Mouse (Mus musculus): ENCODE results near the gene Erlin1. TPM values are rescaled to one million over a fixed set of nuclear protein-coding genes. Genes with fewer than 3 reads are reported as not detected.
A peak's percentile ranks its signal among the peaks of the same experiment; 100 is the strongest.

Gene Erlin1
- total RNA-seq, 2 experiments from 2014 or later = 59.4 to 84.8 TPM

DNA sequence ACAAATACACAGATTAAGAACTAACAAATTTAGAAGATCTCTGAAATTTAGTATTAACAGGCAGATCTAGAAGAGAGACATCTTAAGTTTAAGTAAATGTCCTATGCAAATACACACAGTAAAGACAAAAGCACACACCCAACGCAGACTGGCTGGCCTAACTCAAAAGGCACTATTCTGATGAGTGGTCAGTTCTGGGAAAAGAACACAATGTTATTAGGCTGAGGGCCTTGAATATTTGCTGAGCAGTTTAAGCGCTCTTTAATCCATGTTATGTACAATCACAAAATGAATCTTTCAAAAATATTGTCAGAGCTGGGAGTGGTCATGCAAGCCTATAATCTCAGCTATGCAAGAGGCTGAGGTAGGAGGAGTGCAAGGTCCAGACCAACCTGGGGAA, 4.9 kb downstream of the Erlin1 start:
- ATAC-seq (ENCODE audit: poor library complexity, severe bottlenecking) = no peak

DNA sequence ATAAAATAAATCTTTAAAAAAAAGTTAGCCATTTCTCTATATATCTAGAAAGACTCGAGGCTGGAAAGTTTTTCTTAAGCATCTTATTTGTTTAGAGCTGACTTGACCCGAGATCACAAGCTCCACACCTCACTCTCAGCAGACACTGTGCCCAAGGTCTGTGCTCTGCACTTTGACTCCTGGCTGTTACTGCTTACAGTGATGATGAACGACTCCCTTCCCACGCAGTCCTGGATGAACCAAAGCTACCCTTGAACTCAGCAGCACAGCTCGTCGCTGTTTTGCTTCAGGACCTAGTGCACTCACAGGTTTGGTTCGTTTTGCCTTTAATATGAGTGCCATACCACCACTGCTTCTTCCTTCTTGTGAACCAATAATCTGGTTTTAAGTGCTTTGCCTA, 5.8 kb downstream of the Erlin1 start:
- no peak for ATAC-seq (ENCODE audit: poor library complexity, severe bottlenecking)

DNA sequence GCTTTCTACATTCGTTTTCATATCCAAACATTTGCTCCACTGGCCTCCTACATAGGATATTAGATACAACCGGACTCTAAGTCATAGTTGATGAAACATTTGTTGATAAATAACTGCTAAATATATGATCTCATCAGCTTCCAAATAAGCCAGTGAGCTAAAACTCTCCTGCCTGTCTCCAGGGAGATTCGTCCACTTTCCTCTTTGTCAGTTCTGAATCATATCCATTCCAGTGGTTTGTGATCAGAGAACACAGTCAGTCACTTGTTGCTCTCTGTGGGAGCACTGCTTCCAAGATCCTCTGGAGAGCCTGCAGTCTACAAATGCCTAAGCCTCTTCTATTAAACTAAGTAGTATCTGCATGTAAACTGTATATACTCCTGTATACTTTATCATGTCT, 9.4 kb downstream of the Erlin1 start:
- no peak for ATAC-seq (ENCODE audit: poor library complexity, severe bottlenecking)

DNA sequence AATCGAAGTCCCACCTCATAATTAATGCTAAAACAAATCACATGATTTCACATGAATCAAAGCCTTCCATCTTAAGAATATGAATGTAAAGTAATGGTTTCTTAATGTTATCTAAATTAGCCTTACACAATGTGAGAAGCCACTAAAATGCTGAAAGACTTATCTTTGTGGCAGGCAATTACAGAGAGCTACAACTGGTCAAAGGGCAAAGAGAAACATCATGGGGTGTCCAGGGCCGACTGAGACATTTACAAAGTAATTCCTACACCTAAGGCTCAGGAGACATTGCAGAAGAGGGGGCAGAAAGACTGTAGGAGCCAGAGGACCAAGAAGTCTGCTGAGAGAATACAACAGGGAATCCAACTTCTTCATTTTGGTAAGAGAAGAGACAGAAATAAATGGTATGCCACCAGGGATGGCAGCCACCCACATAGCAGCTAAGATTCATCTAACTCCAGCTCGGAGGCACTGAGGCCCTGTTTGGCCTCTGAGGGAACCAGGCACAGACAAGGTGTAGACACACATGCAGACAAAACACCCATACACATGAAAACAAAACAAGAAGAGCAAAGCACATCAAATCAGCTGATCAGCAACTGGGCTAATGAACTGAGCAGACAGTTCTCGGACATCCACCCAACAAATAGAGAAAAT, 14.3 kb downstream of the Erlin1 start:
- no peak for ATAC-seq (ENCODE audit: poor library complexity, severe bottlenecking)

DNA sequence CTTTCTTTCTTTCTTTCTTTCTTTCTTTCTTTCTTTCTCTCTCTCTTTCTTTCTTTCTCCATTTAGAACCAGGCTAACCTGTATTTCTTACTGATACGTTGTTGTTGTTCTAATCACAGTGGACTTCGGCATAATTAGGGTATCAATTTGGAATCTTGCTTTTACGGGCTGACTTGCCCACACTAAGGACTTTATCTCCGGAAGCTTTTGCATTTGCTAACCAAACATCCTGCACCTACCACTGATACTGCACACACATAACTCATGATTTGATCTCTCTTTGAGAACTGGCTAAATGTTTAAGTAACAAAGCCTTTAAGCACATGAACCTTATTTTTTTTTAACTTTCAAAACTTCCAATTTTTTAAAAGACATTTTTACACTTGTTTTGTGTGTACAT, 19.2 kb downstream of the Erlin1 start:
- ATAC-seq (ENCODE audit: poor library complexity, severe bottlenecking) = no peak

DNA sequence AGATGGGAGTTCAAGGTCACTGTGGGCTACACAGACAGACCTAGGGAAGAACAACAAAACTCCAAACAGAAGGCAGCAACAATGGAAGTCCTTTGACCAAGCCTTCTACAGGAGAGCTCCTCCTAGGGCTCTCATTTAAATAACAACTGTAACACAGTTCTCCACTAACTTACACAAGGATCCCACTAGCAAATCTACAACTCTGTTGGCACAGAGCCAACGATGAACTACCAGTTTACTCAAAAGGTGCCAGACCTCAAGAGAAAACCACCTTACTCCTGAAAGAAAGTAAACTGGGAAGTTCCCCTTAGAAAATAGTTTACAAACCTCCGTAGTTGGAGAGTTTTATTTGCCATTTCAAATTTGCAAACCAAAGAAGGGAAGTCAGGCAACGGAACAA, 20.3 kb downstream of the Erlin1 start:
- no peak for ATAC-seq (ENCODE audit: poor library complexity, severe bottlenecking)

DNA sequence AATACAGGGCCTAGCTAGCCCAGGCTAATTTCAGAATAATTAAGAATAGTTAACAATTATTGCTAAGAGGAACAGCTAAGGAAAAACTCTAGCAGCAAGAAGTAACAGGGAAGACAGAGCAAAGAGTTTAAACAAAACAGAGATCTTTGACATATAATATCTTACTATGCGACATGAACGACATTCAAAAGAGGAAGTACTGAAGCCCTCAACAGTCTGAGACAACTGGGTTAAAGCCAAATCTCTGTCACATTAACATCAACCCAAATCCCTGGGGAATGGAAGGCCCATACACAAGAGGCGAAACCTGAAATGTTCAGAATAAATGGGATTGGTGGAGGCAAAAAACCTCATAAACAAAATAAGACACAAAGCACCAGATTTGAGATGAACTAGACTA, 23.7 kb downstream of the Erlin1 start:
- ATAC-seq (ENCODE audit: poor library complexity, severe bottlenecking) = no peak

DNA sequence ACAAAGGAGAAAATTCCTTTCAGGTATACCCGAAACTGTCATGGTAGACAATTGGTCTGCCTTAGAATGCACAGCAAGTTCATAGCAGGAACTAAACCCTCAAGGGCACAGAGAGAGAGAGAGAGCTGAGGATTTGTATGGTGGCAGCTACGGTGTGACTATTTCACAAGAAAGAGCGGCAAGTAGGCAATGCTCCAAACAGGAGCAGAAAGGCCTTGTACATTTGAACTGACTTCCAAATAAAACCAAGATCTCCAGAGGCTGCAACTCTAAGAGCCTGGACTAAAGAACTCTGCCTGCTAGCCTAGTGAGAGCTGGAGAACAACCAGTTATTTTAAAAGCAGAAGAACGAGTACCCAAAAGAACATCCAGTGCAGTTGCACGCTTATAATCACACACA, 27.5 kb downstream of the Erlin1 start:
- no peak for ATAC-seq (ENCODE audit: poor library complexity, severe bottlenecking)

DNA sequence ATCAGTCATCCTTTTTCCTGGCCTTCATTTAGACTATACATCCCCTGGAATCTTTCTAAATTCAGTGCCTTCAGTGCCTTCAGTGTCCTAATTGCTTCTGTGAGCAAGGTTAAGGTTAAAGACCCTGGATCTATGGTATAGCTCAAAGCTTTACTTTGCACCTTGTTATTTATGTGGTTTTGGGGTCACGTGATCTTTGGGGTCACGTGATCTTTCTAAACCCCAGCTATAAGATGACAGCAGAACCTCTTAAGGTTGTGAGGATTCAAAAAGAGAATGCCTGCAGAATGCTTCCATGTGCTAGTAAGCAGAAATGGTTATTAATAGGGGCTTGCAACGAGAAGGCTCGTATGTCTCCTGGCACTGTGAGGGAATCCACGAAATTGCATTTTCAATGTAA, 36.2 kb downstream of the Erlin1 start:
- no peak for ATAC-seq (ENCODE audit: poor library complexity, severe bottlenecking)

DNA sequence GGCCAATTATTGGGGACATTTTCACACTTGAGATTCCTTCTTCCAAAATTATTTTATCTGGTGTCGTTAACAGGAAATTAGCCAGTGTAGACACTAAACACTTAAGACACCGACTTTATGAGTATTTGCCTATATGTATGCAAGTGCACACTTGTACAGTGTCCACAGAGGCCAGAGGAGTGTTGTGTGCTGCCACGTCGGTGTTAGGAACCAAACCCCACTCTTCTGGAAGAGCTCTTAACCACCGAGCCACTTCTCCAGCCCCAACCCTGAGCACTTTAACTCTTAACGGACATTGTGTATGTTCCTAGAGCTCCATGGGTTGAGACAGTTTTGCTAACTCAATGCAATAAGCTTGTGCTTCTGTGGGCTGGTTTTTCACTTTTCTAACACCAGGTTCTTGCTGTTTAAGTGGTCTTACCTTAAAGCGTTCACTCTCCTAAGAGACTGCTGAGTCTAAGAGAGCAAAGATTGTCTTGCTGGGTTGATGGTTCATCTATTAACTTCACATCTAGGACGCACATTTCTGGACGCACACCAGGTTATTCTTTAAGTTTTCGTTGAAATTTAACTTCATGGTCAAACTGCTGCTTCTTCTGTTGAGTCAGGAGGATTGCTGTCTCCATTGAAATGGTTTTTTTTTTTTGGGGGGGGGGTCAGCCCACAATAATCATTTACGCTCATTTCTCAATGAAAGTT, 37.4 kb downstream of the Erlin1 start:
- no peak for ATAC-seq (ENCODE audit: poor library complexity, severe bottlenecking)

DNA sequence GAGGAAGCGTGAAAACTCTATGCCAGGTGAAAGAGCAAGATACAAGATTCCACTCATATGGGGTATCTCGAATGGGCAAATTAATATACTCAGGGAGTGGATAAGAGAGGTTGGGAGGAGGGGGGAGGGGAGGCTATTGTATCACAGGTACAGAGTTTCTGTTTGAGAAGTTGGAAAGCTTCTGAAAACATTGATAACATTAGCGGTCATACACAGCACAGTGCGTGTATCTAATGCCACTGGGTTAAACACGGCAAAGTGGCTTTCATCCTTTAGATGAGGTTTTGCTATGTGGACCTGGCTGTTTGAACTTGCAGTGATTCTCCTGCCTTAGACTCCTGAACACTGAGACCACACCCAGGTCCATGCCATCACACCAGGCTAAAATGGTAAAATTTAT, 39.6 kb downstream of the Erlin1 start:
- ATAC-seq (ENCODE audit: poor library complexity, severe bottlenecking) = no peak

DNA sequence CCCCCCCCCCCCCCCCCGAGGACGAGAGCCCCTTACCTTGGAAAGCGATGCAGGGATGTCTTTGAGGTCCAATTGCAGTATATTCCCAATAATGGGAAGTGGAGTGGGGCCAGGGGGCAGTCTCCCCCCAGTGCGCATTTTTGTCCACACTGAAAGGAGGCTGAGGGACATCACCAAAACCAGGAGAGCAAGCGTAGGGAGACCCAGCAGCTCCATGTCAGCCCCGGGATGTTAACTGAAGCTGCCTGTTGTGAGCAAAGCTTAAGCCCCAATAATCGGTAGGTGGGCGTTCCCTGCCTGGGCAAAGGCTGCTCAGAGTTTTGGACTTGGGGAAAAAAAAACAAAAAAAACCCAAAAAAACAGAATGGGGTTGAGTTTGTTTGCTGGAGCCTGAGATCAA, 40.6 kb downstream of the Erlin1 start, which contains the start of gene Cyp2c23:
Gene Cyp2c23, minus strand, starts transcription at position 237 of the 400 bp plus-strand sequence.
- ATAC-seq (ENCODE audit: poor library complexity, severe bottlenecking) = no peak

DNA sequence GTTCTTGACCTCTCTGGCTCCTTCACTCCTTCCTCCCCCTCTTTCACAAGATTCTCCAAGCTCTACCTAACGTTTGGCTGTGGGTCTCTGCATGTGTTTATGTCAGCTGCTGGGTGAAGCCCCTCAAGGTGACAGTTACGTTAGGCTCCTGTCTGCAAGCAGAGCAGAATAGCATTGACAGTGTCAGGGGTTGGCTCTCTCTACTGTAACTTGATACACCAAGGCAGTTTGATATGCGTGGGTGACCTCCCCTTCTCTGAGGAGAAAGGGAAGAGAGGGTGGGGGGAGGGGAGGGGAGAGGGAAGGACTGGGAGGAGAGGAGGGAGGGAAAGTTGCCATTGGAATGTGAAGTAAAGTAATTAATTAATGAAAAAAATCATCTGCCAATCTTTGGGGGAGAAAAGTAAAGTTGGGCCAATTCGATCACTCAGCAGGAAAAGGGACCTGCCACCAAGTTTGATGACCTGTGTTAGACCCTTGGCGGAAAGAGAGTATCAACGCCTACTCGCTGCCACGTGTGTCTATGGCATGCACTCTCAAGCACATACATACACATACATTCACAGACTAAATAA, 42.5 kb downstream of the Erlin1 start:
- ATAC-seq (ENCODE audit: poor library complexity, severe bottlenecking) = no peak

DNA sequence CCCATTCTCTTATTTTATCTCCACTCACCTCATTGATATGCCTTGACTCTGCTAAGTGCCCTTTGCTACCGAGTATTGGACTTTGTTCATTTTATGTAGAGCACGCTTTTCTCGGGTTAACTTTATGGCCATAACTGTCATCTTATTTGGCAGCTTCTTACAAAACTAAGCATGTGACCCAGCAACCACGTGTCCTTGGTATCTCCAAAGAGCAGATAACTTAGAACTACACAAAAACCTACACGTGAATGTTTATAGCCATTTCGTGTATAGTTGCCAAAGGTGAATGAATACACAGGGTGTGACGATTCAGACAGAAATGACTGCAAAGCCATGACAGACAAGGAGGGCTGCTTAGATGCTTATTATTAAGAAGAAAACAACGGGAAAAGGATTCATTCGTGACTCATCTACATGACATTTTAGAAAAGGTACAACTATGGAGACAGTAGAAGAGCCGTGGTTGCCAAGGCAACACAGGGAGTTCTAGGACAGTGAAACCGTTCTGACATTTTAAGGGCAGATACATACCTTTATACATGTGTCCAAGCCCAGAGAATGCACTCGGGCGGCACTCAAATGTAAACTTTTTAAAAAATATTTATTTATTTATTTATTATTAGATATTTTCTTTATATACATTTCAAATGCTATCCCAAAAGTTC, 44.5 kb downstream of the Erlin1 start:
- no peak for ATAC-seq (ENCODE audit: poor library complexity, severe bottlenecking)

DNA sequence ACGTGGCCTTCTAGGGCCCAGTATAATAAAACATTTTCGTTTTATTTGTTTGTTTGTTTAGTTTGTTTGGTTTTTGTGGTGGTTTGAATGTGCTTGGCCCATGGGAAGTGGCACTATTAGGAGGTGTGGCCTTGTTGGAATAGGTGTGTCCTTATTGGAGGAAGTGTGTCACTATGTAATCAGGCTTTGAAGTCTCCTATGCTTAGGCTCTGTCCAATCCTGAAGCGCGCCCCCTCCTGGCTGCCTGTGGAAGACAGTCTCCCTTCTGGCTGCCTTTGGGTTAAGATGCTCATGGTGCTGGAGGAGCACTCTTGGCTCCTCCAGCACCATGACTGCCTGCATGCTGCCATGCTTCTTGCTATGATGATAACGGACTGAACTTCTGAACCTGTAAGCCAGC, 46.5 kb downstream of the Erlin1 start:
- no peak for ATAC-seq (ENCODE audit: poor library complexity, severe bottlenecking)

DNA sequence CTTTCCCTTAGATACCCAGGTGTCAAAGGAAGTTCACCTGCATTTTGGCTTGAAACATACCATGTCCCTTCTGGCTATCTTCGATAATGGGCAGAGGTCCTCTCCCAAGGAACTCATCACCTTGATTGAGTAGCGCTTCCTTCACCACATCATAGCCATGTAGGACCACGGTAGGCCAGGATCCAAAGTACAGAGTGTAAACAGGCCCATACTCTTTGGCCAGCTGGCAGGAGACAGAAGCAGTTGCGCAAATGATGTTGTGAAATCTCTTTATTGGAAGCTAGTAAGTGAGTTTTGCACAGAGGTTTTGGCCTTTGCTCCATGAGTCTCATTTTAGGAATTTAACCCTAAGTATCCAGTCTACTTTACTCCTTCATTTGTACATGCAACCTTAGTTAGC, 48.1 kb downstream of the Erlin1 start:
- no peak for ATAC-seq (ENCODE audit: poor library complexity, severe bottlenecking)

DNA sequence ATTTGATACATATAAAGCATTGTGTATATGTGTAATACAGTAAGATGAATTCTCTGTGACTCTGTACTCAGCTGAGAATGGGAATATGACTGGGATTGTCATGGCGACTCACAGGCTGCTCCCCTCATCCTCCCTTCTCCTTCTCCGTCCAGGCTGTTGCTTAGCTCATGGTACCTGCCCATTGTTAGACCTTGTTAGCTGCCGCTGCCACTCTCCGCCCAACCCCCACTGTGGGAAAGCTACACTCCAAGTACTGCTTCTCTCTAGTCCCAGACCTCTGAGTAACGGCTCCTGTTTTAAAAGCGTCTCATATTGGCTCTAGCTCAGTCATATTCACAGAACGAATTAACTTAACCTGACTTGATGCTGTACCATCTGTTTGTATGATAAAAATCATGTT, 49.8 kb downstream of the Erlin1 start:
- no peak for ATAC-seq (ENCODE audit: poor library complexity, severe bottlenecking)

DNA sequence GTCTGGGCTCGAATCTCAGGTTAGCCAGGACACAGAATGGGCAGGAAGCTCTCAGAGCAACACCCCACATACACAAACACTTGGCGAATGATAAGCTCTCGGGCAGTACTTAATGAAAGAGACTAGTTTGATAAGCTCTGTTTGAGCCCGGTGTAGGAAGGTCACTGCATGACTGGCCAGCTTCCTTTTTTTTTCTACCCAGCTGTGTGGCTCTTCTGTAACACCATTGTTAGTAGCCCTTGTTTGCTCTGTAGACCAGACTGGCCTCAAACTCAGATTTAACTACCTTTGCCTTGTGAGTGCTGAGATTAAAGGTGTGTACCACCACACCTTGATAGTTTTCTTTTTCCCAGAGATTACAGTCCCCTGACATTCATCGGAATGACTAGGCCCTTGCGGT, 55.7 kb downstream of the Erlin1 start:
- no peak for ATAC-seq (ENCODE audit: poor library complexity, severe bottlenecking)

DNA sequence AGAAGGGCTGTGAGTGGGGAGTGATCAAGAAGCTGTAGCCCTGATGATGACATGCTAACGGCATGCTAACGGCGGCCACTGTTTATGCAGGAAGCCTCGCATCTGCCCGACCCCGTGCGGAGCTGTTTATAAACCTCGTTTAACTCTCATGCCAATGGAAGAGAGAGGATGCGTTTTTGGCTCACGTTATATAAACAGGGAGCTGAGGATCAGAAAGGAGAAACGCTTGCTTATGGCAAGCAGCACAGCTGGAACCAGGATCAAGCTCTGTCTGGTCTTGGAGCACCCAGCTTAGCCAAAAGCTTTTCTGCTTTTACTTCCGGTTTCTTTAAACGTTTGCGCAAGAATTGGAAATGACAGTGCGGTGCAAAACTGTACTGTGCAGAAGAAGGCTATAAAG, 60.8 kb downstream of the Erlin1 start:
- ATAC-seq (ENCODE audit: poor library complexity, severe bottlenecking) = peak; percentile 82

DNA sequence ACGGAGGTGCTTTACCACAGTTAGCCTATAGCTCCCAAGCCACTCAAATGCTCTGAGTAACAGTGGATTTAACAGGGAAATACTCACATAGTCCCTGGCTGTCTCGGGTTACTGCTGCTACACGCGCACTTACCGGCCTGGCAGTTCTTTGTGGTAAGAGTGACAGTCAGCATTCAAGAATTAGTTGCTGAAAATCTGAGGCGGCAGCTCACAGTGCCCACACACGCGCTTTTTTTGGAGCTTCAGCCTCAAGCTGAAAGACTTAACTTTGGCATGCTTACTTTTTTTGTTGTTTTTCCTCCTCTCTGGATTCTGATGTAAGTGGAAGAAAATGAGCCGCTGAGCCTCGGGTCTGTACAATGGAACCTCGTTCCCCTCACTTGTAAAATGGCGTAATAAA, 62.4 kb downstream of the Erlin1 start:
- ATAC-seq (ENCODE audit: poor library complexity, severe bottlenecking) = no peak

DNA sequence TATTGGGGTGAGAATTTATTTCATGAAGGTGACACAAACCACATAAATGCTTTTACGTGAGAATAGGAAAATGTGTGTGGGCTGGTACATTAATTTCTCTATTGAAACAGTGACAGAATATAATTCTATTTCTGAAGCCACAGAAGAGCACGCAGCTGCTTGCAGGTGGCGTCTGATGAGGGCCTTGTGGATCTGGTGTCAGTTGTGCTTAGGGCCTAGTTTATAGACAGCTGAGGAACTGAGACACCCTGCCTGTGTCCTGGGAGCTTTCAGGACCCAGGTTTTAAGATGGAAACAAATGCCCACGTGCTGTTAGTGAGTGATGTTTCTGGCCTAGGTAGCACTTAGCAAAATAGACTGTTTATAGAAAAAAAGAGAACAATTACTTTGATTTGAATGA, 64.6 kb downstream of the Erlin1 start:
- ATAC-seq (ENCODE audit: poor library complexity, severe bottlenecking) = no peak

DNA sequence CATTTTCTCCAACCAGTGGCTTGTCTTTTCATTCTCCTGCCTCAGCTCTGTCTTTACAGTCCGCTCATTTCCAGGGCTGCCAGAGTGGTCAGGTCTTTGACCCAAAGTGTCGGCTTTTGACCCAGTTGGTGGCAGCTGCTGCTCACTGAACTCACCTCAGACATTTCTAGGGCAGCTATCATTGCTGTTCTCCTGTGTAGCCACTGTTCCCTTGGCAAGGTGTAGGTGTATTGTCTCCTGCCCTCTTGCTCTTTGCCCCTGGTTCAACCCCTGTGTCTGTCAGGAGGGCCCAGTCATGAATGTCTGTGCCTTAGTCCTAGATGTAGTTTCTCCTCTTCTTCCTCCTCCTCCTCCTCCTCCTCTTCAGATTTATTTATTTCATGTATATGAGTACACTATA, 65.3 kb downstream of the Erlin1 start:
- no peak for ATAC-seq (ENCODE audit: poor library complexity, severe bottlenecking)
